Mouse (Mus musculus) MEL (cell line): ENCODE measurements around the gene Ccnk.

ENCODE experiments used
- ELF1 ChIP-seq: IDR thresholded peaks from 2 replicates; pipeline ENCODE4 v1.6.1; 2014; ENCODE audit warnings: low read depth, mild to moderate bottlenecking, inconsistent platforms, low read length, improper control_type of control experiment, moderate library complexity
- EP300 ChIP-seq, 2 experiments: IDR thresholded peaks; 2 replicates each; pipeline ENCODE4 v1.6.1; 2011; ENCODE audit warnings: improper control_type of control experiment in 2 of 2, low read length in 2 of 2, low read depth in 1 of 2, mild to moderate bottlenecking in 1 of 2
- JUND ChIP-seq: IDR thresholded peaks from 2 replicates; pipeline ENCODE4 v1.6.1; 2011; ENCODE audit warnings: low read depth, mild to moderate bottlenecking, improper control_type of control experiment, low read length
- MYC ChIP-seq: IDR thresholded peaks from 2 replicates; pipeline ENCODE4 v1.6.1; 2011; ENCODE audit warnings: low read depth, mild to moderate bottlenecking, low read length, improper control_type of control experiment, moderate library complexity
- USF2 ChIP-seq, 2 experiments: IDR thresholded peaks; 2 replicates each; pipeline ENCODE4 v1.6.1; 2011 to 2012; ENCODE audit warnings: improper control_type of control experiment in 2 of 2, low read length in 2 of 2, borderline replicate concordance in 1 of 2, inconsistent platforms in 1 of 2, low read depth in 1 of 2, mild to moderate bottlenecking in 1 of 2; ENCODE audit not compliant: insufficient read depth in 1 of 2
- ZKSCAN1 ChIP-seq: IDR thresholded peaks from 2 replicates; pipeline ENCODE4 v1.6.1; 2012; ENCODE audit warnings: low read depth, mild to moderate bottlenecking, inconsistent platforms, low read length, improper control_type of control experiment, moderate library complexity

- TF ChIP-seq ZKSCAN1 (no peak), JUND (no peak), USF2 (IDR thresholded peaks at IDR 0.05; ENCODE audit: borderline replicate concordance in 1 of 2, insufficient read depth in 1 of 2, low read depth in 1 of 2, low read length in 2 of 2) (no peak), EP300 (IDR thresholded peaks at IDR 0.05; ENCODE audit: low read depth in 1 of 2, low read length in 2 of 2) (no peak), MYC (no peak), ELF1 (no peak)
Observed at GRCm38 (mm10) chr12:108226941-108227340, 47.6 kb downstream of the Ccnk start.
